Mouse (Mus musculus): ENCODE results near the gene Aplp2.

Gene Aplp2

GRCm38 (mm10) chr9:31211690-31212499, at the start of gene Aplp2:
Aplp2 (minus strand) TSS chr9:31211815.
- no peak for TF ChIP-seq GATA4 (IDR thresholded peaks at IDR 0.05; ENCODE audit: insufficient replicate concordance, low read length)

GRCm38 (mm10) chr9:31260219-31260618, 48.6 kb upstream of the Aplp2 start:
- no peak for TF ChIP-seq GATA4 (IDR thresholded peaks at IDR 0.05; ENCODE audit: insufficient replicate concordance, low read length)

- TF ChIP-seq GATA4 (IDR thresholded peaks at IDR 0.05; ENCODE audit: insufficient replicate concordance, low read length), result no peak
These were observed 46.6 kb upstream of the Aplp2 start for GRCm38 (mm10) chr9:31258237-31258636.

- no peak for TF ChIP-seq GATA4 (IDR thresholded peaks at IDR 0.05; ENCODE audit: insufficient replicate concordance, low read length)
These were observed 44.3 kb upstream of the Aplp2 start for GRCm38 (mm10) chr9:31255953-31256352.

- TF ChIP-seq GATA4 (IDR thresholded peaks at IDR 0.05; ENCODE audit: insufficient replicate concordance, low read length), result no peak
These were observed 43.0 kb upstream of the Aplp2 start for GRCm38 (mm10) chr9:31254697-31255004.

- TF ChIP-seq GATA4 (IDR thresholded peaks at IDR 0.05; ENCODE audit: insufficient replicate concordance, low read length), result no peak
These were observed 42.5 kb upstream of the Aplp2 start for GRCm38 (mm10) chr9:31253866-31254696.

- no peak for TF ChIP-seq GATA4 (IDR thresholded peaks at IDR 0.05; ENCODE audit: insufficient replicate concordance, low read length)
These were observed 41.7 kb upstream of the Aplp2 start for GRCm38 (mm10) chr9:31253311-31253734.

- peak; percentile 77; the same call in 1 of the 2 replicates for TF ChIP-seq GATA4 (IDR thresholded peaks at IDR 0.05; ENCODE audit: insufficient replicate concordance, low read length)
These were observed 40.7 kb upstream of the Aplp2 start for GRCm38 (mm10) chr9:31252182-31252799.

GRCm38 (mm10) chr9:31247447-31248220, 36.0 kb upstream of the Aplp2 start:
- TF ChIP-seq GATA4 (IDR thresholded peaks at IDR 0.05; ENCODE audit: insufficient replicate concordance, low read length), result no peak

GRCm38 (mm10) chr9:31246421-31246820, 34.8 kb upstream of the Aplp2 start:
- no peak for TF ChIP-seq GATA4 (IDR thresholded peaks at IDR 0.05; ENCODE audit: insufficient replicate concordance, low read length)

GRCm38 (mm10) chr9:31245006-31245405, 33.4 kb upstream of the Aplp2 start:
- no peak for TF ChIP-seq GATA4 (IDR thresholded peaks at IDR 0.05; ENCODE audit: insufficient replicate concordance, low read length)

GRCm38 (mm10) chr9:31243939-31244333, 32.3 kb upstream of the Aplp2 start:
- no peak for TF ChIP-seq GATA4 (IDR thresholded peaks at IDR 0.05; ENCODE audit: insufficient replicate concordance, low read length)

- TF ChIP-seq GATA4 (IDR thresholded peaks at IDR 0.05; ENCODE audit: insufficient replicate concordance, low read length), result no peak
These were observed 31.8 kb upstream of the Aplp2 start for GRCm38 (mm10) chr9:31243306-31243938.

GRCm38 (mm10) chr9:31241208-31241699, 29.6 kb upstream of the Aplp2 start:
- no peak for TF ChIP-seq GATA4 (IDR thresholded peaks at IDR 0.05; ENCODE audit: insufficient replicate concordance, low read length)

All from liver, adult (tissue).